Mouse (Mus musculus): Measurements from ENCODE around the gene Slc38a8.

Slc38a8 gene

GRCm38 (mm10) chr8:119487093-119487492 lies 14.4 kb downstream of the Slc38a8 start:
- no peak for DNase-seq (ENCODE audit: low read depth, low spot score)

GRCm38 (mm10) chr8:119484145-119484896 lies 17.2 kb downstream of the Slc38a8 start:
- DNase-seq (ENCODE audit: low read depth, low spot score) = no peak

- DNase-seq (ENCODE audit: low read depth, low spot score) = no peak
Observed at GRCm38 (mm10) chr8:119478684-119479083, 22.8 kb downstream of the Slc38a8 start.

GRCm38 (mm10) chr8:119468091-119468490 lies 33.4 kb downstream of the Slc38a8 start:
- no peak for DNase-seq (ENCODE audit: low read depth, low spot score)

GRCm38 (mm10) chr8:119466794-119467193 lies 34.7 kb downstream of the Slc38a8 start:
- no peak for DNase-seq (ENCODE audit: low read depth, low spot score)

- no peak for DNase-seq (ENCODE audit: low read depth, low spot score)
Observed at GRCm38 (mm10) chr8:119466105-119466504, 35.4 kb downstream of the Slc38a8 start.

GRCm38 (mm10) chr8:119463709-119464108 lies 37.8 kb downstream of the Slc38a8 start:
- DNase-seq (ENCODE audit: low read depth, low spot score) = no peak

- DNase-seq (ENCODE audit: low read depth, low spot score) = no peak
Observed at GRCm38 (mm10) chr8:119461356-119461755, 40.1 kb downstream of the Slc38a8 start.

- no peak for DNase-seq (ENCODE audit: low read depth, low spot score)
Observed at GRCm38 (mm10) chr8:119459724-119460123, 41.8 kb downstream of the Slc38a8 start.

GRCm38 (mm10) chr8:119456045-119456444 lies 45.5 kb downstream of the Slc38a8 start:
- no peak for DNase-seq (ENCODE audit: low read depth, low spot score)

GRCm38 (mm10) chr8:119452919-119453318 lies 48.6 kb downstream of the Slc38a8 start:
- no peak for DNase-seq (ENCODE audit: low read depth, low spot score)

- DNase-seq (ENCODE audit: low read depth, low spot score) = no peak
Observed at GRCm38 (mm10) chr8:119451131-119451530, 50.4 kb downstream of the Slc38a8 start.

- no peak for DNase-seq (ENCODE audit: low read depth, low spot score)
Observed at GRCm38 (mm10) chr8:119449627-119450026, 51.9 kb downstream of the Slc38a8 start.

- no peak for DNase-seq (ENCODE audit: low read depth, low spot score)
Observed at GRCm38 (mm10) chr8:119447781-119448170, 53.7 kb downstream of the Slc38a8 start.

- no peak for DNase-seq (ENCODE audit: low read depth, low spot score)
Observed at GRCm38 (mm10) chr8:119446990-119447780, 54.3 kb downstream of the Slc38a8 start.

- DNase-seq (ENCODE audit: low read depth, low spot score) = peak; percentile 45
Observed at GRCm38 (mm10) chr8:119446211-119446989, 55.1 kb downstream of the Slc38a8 start, which contains the start of gene Necab2. Necab2 (plus strand) TSS chr8:119446719.

- no peak for DNase-seq (ENCODE audit: low read depth, low spot score)
Observed at GRCm38 (mm10) chr8:119442970-119443369, 58.5 kb downstream of the Slc38a8 start.

GRCm38 (mm10) chr8:119442013-119442412 lies 59.5 kb downstream of the Slc38a8 start:
- no peak for DNase-seq (ENCODE audit: low read depth, low spot score)

- DNase-seq (ENCODE audit: low read depth, low spot score) = no peak
Observed at GRCm38 (mm10) chr8:119440952-119441270, 60.6 kb downstream of the Slc38a8 start.

- DNase-seq (ENCODE audit: low read depth, low spot score) = peak; percentile 92
Observed at GRCm38 (mm10) chr8:119440250-119440951, 61.1 kb downstream of the Slc38a8 start.

GRCm38 (mm10) chr8:119439893-119440249 lies 61.6 kb downstream of the Slc38a8 start:
- peak; percentile 38 for DNase-seq (ENCODE audit: low read depth, low spot score)

GRCm38 (mm10) chr8:119439424-119439823 lies 62.1 kb downstream of the Slc38a8 start:
- no peak for DNase-seq (ENCODE audit: low read depth, low spot score)
